Mouse (Mus musculus) brain, embryonic 14.5 days (tissue): Measurements from ENCODE around the gene Ncoa6. TPM values are rescaled to one million over a fixed set of nuclear protein-coding genes. Genes with fewer than 3 reads are reported as not detected.
A peak's percentile ranks its signal among the peaks of the same experiment; 100 is the strongest.

Source experiments
- DNase-seq: peaks from one replicate; pipeline ENCODE4 v3.0.0-alpha.2; 2011; ENCODE audit warnings: low read depth
- CTCF ChIP-seq: fragments of 200-500 bp; IDR thresholded peaks from 2 replicates; pipeline ENCODE4 v1.5.1; 2012; ENCODE audit warnings: inconsistent platforms, mild to moderate bottlenecking, moderate library complexity, borderline replicate concordance; ENCODE audit not compliant: insufficient read depth, insufficient read length; ENCODE audit errors: extremely low read depth
- POLR2A ChIP-seq: fragments of 200-500 bp; IDR thresholded peaks from 2 replicates; pipeline ENCODE4 v1.6.1; 2012; ENCODE audit warnings: mild to moderate bottlenecking, inconsistent platforms, borderline replicate concordance; ENCODE audit not compliant: poor library complexity, insufficient read depth, insufficient read length, severe bottlenecking; ENCODE audit errors: extremely low read depth
- polyA plus RNA-seq: library from polyadenylated mRNA; depleted of rRNA; stranded (reverse); fragments of >200 nt; gene quantifications from 2 replicates; pipeline ENCODE4 v1.2.3, GENCODE M21; 2012; rRNA removed

Ncoa6 gene
- polyA plus RNA-seq, 1 experiment: 75.2 TPM

DNA sequence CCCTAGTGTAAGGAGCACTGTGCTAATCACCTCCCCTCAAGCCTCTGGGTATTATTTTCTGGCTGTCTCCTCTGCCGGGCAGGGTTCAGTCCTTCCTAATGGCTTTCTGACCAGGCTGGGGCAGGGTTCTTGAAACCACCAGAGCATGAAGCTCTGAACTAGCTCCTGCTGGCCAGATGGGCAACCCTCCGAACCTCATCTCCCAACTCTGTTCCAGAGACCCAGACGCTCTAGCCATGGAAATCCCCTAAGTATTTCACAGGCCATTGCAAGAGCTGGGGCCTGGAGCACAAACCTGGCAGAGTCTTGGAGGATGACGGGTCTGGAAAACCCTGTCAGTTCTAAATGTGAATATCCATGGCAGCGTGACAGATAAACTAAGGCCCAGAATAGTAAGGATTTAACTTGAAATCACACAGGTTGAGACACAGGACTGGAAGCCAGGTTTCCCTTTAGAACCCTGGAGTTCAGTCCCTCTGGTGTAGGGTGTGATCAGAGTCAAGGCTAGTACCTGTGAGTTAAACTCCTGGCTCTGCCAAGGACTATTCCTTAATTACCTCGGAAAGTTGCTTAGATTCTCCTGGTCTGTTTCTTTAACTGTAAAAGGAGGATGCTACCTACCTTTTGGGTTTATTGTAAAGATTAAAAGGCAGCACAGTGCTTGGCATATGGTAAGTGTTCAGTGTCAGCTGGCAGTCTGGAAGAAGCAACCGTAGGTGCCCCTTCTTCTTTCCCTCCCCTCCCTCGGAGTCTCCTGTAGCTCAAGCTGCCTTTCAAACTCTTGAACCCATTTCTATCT, 93.2 kb downstream of the Ncoa6 start, which contains the start of gene Trp53inp2:
Trp53inp2 (plus strand) TSS at position 799 of the 799 bp plus-strand sequence.
- TF ChIP-seq POLR2A (no peak), CTCF (no peak)
- DNase-seq: peak; percentile 13

DNA sequence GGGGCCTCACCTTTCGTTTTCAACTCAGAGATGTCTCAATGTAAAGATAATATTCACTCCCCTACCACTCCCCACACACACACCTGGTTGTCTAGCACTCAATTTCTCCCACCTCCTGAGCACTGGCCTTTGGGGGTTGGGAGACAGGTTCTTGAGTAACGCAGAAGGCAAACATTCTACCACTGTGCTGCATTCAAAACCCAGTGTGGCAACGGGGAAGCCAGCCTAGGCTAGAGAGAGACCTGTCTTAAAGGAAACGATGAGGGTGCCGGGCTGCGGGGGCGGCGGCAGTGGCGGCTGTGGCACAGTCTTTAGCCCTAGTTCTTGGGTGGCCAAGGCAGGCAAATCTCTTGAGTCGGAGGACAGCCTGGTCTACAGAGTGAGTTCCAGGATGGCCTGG, 97.5 kb downstream of the Ncoa6 start:
- TF ChIP-seq POLR2A: no peak
- no peak for TF ChIP-seq CTCF
- no peak for DNase-seq

DNA sequence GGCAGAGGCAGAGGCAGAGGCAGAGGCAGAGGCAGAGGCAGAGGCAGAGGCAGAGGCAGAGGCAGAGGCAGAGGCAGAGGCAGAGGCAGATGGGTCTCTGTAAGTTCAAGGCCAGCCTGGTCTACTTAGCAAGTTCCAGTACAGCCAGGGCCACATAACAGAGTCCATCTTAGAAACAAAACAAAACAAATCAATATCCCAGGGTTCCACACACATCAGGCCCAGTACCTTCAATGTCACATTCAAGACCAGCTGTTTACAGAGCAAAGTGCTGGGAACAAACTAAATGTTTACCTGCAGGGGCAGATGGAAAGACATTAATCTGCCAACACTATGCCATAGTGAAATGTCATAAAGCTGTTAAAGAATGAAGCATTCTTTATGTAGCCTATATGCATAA, 99.2 kb downstream of the Ncoa6 start:
- TF ChIP-seq POLR2A (no peak), CTCF (no peak)
- DNase-seq: no peak

DNA sequence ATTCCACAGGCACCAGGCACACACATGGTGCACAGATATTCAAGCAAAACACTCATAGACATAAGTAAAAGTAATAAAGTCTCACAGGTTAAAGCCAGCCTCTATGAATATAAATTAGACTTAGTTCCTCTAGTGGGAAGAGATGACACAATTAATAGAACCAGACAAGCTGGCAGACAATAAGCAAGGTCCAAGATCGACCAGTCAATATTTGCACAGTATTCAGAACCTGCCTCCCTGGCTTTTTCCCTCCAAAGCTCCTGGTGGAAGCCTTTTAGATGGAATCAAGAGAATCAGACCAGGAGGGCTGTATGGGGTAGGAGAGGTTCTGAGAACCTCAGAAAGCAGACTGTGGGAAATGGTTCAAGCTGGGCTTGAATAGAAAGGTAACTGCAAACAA, 99.8 kb downstream of the Ncoa6 start:
- DNase-seq: no peak
- TF ChIP-seq POLR2A (no peak), CTCF (no peak)

DNA sequence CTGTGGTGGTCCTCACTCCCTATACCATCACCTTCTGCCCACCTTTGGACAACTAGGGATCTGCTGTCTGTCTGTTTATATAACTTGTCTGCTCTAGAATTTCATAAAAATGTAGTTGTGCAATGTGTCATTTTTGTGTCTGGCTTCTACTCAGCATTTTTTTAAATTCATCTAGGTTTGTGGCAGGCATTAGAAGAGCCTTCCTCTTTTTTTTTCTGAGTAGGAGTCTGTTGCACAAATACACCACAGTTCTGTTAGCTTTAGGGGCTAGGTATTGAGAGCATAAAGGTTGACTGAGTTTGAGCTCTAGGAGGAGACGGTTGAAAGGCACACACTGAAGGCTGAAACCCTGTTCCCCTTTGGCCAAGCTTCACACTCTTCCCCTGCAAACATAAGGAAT, 100.4 kb downstream of the Ncoa6 start:
- TF ChIP-seq POLR2A: no peak
- no peak for TF ChIP-seq CTCF
- DNase-seq: no peak

DNA sequence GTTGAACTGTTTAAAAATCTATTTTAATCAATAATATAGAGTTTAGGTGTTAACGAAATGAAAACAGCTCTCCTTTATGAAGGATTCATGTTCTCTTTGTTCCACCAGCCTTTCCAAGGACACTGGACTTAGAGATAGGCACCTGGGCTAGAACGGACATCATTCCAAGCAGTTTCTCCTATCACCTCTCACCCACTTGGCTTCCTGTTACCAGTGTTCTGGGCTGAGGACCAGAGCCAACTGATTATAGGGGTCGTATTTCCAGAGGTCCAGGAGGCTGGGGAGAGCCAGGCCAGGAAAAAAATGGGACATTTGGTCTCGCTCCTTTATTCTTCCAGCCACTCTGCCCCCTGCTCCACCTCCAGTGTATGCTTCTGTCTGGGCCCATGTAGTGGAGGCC, 101.2 kb downstream of the Ncoa6 start:
- TF ChIP-seq POLR2A (no peak), CTCF (no peak)
- no peak for DNase-seq

DNA sequence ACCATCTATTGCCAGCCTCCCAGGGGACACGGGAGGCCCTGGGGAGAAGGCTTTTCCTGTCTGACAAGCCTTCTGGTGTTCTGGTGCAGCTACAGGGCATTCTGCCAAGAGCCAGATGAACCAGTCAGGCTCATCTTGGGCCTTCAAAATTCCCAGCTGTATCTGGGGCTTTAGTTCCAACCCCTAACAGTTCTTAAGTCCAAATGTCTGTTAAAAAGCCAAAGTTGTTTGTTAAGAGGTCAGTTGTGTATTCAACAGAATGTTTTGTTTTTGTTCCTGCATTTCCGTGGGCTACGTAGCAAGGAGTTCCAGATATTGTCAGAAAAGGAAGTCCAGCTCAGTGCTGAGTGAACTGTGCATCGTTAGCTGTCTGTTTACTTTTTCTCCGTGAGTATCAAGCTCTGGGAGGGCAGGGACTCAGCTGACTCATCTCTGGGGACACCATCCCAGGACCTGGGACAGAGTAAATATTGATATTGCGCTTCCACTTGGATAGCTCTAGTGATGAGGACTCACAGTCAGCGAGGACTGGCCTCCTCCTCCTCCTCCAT, 104.3 kb downstream of the Ncoa6 start:
- TF ChIP-seq CTCF: no peak
- no peak for TF ChIP-seq POLR2A
- peak; percentile 58 for DNase-seq

DNA sequence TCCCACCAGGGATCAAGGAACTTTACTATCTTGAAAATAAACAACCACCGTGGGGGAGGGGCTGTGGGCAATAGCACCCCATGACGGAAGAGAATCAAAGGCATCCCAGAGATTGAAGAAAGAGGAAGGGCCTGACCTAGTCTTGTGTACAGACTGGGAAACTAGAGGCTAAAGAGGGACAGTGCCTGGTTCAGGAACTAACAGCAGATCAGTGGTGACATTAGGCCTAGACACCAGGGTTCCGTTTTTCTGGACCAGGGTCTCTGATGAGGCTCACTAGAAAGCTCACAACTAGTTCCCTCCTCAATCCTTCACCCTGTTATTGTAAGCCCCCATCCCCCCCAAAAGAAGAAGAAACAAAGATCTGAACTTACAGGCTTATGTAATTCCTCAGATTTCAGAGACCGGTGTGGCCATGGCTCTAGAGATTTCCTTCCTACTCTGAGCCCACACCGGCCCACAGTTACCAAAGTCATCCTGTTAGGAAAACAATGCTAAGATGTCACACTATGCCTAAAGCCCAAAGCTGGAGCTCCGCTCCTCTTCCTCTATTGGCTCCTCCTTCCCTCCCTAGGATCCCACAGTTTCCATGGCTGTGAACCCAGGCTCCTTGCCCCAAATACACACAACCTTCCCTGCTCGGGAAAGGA, 105.9 kb downstream of the Ncoa6 start:
- DNase-seq: no peak
- TF ChIP-seq POLR2A (no peak), CTCF (no peak)

DNA sequence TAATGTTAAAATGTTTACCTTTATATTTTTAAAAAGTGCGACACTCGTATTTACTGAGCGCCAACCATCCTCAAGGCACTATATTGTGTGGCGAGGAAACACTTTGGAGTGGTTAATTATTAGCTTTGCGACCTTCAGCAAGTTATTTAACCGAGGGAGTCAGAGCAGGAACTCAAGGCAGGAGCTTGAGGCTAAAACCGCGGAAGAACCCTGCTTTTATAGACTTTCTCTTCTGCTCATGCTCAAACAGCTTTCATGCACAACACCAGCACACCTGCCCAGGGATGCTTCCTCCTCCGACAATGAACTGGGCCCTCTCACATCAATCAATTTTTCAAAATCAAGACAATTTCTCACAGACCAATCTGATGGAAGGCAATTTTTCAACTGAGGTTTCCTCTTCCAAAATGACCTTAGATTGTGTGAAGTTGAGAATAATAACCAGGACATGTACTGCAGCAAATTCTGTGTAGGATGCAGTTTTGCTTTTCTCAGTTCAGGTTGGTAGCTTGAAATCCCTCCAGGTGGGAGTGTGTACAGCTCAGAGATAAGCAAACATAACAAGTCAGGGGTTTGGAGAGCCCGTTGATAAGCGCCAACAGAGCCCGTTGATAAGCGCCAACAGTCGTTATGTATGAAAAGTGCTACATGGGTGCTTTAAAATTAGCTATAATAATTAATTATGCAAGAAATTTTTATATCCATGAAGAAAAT, 115.9 kb downstream of the Ncoa6 start:
- TF ChIP-seq CTCF: no peak
- DNase-seq: peak; percentile 61

DNA sequence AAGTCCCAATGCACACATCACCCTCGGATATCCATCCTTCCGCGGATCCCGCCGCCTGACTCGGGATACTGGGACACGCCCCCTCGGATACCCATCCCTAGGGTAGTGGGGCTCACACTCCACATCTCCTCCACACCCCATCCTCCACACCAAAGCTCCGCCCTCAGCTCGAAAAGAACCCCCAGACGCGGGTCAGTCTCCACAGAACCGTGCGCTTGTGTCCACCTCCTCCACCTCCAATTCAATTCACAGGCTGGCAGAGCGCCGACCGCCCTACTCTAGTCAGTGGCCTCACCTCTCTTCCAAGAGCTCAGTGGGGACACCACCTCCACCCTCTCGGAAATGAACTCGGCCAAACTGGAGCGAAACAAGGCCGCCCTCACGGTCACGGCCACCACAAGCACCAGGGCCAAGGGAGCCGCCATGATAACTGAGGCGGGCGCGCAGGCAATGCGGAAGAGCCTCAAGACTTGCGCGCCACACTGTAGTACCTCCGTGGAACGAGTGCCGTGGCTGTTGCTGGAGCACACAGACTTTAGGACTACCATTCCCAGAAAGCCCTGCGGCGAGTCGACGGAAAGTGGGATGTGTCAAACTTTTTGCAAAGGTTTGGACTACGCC, 116.6 kb downstream of the Ncoa6 start, which contains the start of gene Pigu:
Pigu (minus strand) TSS at position 460 of the 621 bp plus-strand sequence.
- DNase-seq: peak; percentile 99
- TF ChIP-seq POLR2A (peak; percentile 60; the same call in 1 of the 2 replicates), CTCF (no peak)

DNA sequence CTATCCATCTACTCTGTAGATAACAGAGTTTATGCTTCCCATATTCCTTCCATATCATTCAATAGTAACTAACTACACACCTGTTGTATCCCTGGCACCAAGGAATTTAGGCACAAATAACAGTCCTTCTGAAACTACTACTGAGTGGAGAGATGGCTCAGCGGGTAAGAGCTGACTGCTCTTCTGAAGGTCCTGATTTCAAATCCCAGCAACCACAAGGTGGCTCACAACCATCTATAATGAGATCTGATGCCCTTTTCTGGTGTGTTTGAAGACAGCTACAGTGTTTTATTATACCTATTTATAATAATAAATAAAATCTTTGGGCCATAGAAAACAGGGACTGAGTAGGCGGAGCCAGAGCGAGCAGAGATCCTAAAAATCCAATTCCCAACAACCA, 119.3 kb downstream of the Ncoa6 start:
- TF ChIP-seq CTCF: no peak
- no peak for TF ChIP-seq POLR2A

DNA sequence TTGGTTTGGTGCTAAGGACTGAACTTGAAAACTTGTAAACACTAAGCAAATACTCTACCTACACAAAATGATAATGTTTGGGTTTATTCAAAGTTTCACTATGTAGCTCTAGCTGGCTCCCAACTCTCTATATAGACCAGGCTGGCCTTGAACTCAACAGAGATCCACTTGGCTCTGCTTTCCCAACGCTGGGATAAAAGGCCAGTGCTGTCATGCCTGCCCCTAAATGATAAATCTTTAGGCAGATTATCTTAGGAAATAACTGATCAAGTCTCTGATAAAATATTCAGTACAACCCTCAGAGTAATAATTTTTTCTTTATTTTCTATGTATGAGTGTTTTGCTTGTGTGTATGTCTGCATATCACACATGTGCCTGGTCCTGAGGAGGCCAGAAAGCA, 127.0 kb downstream of the Ncoa6 start:
- no peak for DNase-seq
- TF ChIP-seq CTCF: no peak
- no peak for TF ChIP-seq POLR2A

More for the DNA sequence above, 119.3 kb downstream of the Ncoa6 start:
- no peak for DNase-seq

Other genes with a start within 250 kb of the Ncoa6 start
- gene Dynlrb1, start 237.4 kb downstream of the Ncoa6 start, polyA plus RNA-seq: 748 and 859 TPM in 2 replicates
- 224 and 261 TPM in 2 replicates for gene Map1lc3a, start 197.6 kb downstream of the Ncoa6 start, polyA plus RNA-seq
- gene Pigu, start 116.5 kb downstream of the Ncoa6 start, polyA plus RNA-seq: 62.0 and 71.9 TPM in 2 replicates
- gene Trp53inp2, start 92.8 kb downstream of the Ncoa6 start, polyA plus RNA-seq: 145 and 159 TPM in 2 replicates
- gene Acss2, start 44.1 kb upstream of the Ncoa6 start, polyA plus RNA-seq: 26.5 and 29.5 TPM in 2 replicates
- 160 and 237 TPM in 2 replicates for gene Ggt7, start 44.3 kb upstream of the Ncoa6 start, polyA plus RNA-seq
- 10.1 and 11.8 TPM in 2 replicates for gene Gss, start 118.9 kb upstream of the Ncoa6 start, polyA plus RNA-seq
- 0.48 and 0.53 TPM in 2 replicates for gene Myh7b, start 137.3 kb upstream of the Ncoa6 start, polyA plus RNA-seq
- 202 TPM in 2 replicates for gene Trpc4ap, start 218.5 kb upstream of the Ncoa6 start, polyA plus RNA-seq